Mouse (Mus musculus): ENCODE measurements around the gene Urad. TPM values are rescaled to one million over a fixed set of nuclear protein-coding genes. Genes with fewer than 3 reads are reported as not detected.

Urad gene
- polyA plus RNA-seq, 1 experiment from 2014 or later = 1.7 TPM

- Histone ChIP-seq H3K27me3 (replicated peaks; ENCODE audit: control insufficient read depth, insufficient read depth, low read length) (no peaks in the 10 kb centered on the region), H3K27ac (ENCODE audit: low read depth) (no peak overlapping the region), H3K4me3 (ENCODE audit: low read depth, low read length) (no peak overlapping the region), H3K4me2 (ENCODE audit: low read length) (no peak overlapping the region), H3K36me3 (ENCODE audit: control insufficient read depth, insufficient read depth, low read length) (no peaks in the 10 kb centered on the region), H3K9ac (ENCODE audit: low read length) (no peak overlapping the region), H3K4me1 (replicated peaks; ENCODE audit: control insufficient read depth, insufficient read depth, low read length) (0 out of 2 replicates have a peak, but pooled peaks cover 3% of the 10 kb centered on the region), H3K9me3 (ENCODE audit: control insufficient read depth, low read length) (no peaks in the 10 kb centered on the region)
- DNase-seq (ENCODE audit: low spot score) = no peak
- no peak for ATAC-seq (replicated peaks; ENCODE audit: low FRiP score, low TSS enrichment, low read depth)
- WGBS = 56% methylated on average over 9 of the region's 9 CpGs
These were observed 16.7 kb upstream of the Urad start for GRCm38 (mm10) chr5:147338967-147339366.

GRCm38 (mm10) chr5:147332711-147333110 lies 10.5 kb upstream of the Urad start:
- no peak overlapping the region for H3K27ac ChIP-seq (ENCODE audit: low read depth)

GRCm38 (mm10) chr5:147331547-147331946 lies 9.3 kb upstream of the Urad start:
- Histone ChIP-seq H3K4me2 (ENCODE audit: low read length) (no peak overlapping the region), H3K4me1 (replicated peaks; ENCODE audit: control insufficient read depth, insufficient read depth, low read length) (no peaks in the 10 kb centered on the region), H3K9me3 (ENCODE audit: control insufficient read depth, low read length) (peaks cover 3% of the 10 kb centered on the region; the same call in 1 of the 2 replicates), H3K9ac (ENCODE audit: low read length) (no peak overlapping the region), H3K36me3 (ENCODE audit: control insufficient read depth, insufficient read depth, low read length) (no peaks in the 10 kb centered on the region), H3K4me3 (ENCODE audit: low read depth, low read length) (no peak overlapping the region), H3K27ac (ENCODE audit: low read depth) (no peak overlapping the region), H3K27me3 (replicated peaks; ENCODE audit: control insufficient read depth, insufficient read depth, low read length) (no peaks in the 10 kb centered on the region)
- WGBS = 44% methylated on average over 2 of the region's 2 CpGs
- DNase-seq (ENCODE audit: low spot score) = peak; percentile 75
- ATAC-seq (replicated peaks; ENCODE audit: low FRiP score, low TSS enrichment, low read depth) = no peak

More at GRCm38 (mm10) chr5:147332711-147333110, 10.5 kb upstream of the Urad start:
- no peak overlapping the region for H3K9ac ChIP-seq (ENCODE audit: low read length)
- 28% methylated on average over 7 of the region's 7 CpGs for WGBS
- H3K36me3 ChIP-seq (ENCODE audit: control insufficient read depth, insufficient read depth, low read length) = no peaks in the 10 kb centered on the region
- no peaks in the 10 kb centered on the region for H3K27me3 ChIP-seq (replicated peaks; ENCODE audit: control insufficient read depth, insufficient read depth, low read length)
- H3K4me1 ChIP-seq (replicated peaks; ENCODE audit: control insufficient read depth, insufficient read depth, low read length) = no peaks in the 10 kb centered on the region
- ATAC-seq (replicated peaks; ENCODE audit: low FRiP score, low TSS enrichment, low read depth) (no peak), DNase-seq (ENCODE audit: low spot score) (peak; percentile 50)
- H3K4me2 ChIP-seq (ENCODE audit: low read length) = no peak overlapping the region
- 0 out of 2 replicates have a peak, but pooled peaks cover under 1% of the 10 kb centered on the region for H3K9me3 ChIP-seq (ENCODE audit: control insufficient read depth, low read length)
- H3K4me3 ChIP-seq (ENCODE audit: low read depth, low read length) = no peak overlapping the region

- ATAC-seq (replicated peaks; ENCODE audit: low FRiP score, low TSS enrichment, low read depth) (no peak), DNase-seq (ENCODE audit: low spot score) (no peak)
- H3K36me3 ChIP-seq (ENCODE audit: control insufficient read depth, insufficient read depth, low read length) = no peaks in the 10 kb centered on the region
- no peaks in the 10 kb centered on the region for H3K4me1 ChIP-seq (replicated peaks; ENCODE audit: control insufficient read depth, insufficient read depth, low read length)
- peaks cover 3% of the 10 kb centered on the region; the same call in 1 of the 2 replicates for H3K9me3 ChIP-seq (ENCODE audit: control insufficient read depth, low read length)
- H3K4me3 ChIP-seq (ENCODE audit: low read depth, low read length) = no peak overlapping the region
- 87% methylated on average over 11 of the region's 11 CpGs for WGBS
- no peak overlapping the region for H3K4me2 ChIP-seq (ENCODE audit: low read length)
- H3K27me3 ChIP-seq (replicated peaks; ENCODE audit: control insufficient read depth, insufficient read depth, low read length) = no peaks in the 10 kb centered on the region
- no peak overlapping the region for H3K9ac ChIP-seq (ENCODE audit: low read length)
- H3K27ac ChIP-seq (ENCODE audit: low read depth) = no peak overlapping the region
These were observed 7.7 kb upstream of the Urad start for GRCm38 (mm10) chr5:147329946-147330345.

- H3K9ac ChIP-seq (ENCODE audit: low read length) = no peak overlapping the region
- no peak overlapping the region for H3K27ac ChIP-seq (ENCODE audit: low read depth)
- H3K27me3 ChIP-seq (replicated peaks; ENCODE audit: control insufficient read depth, insufficient read depth, low read length) = 0 out of 2 replicates have a peak, but pooled peaks cover under 1% of the 10 kb centered on the region
- ATAC-seq (replicated peaks; ENCODE audit: low FRiP score, low TSS enrichment, low read depth) (no peak), DNase-seq (ENCODE audit: low spot score) (no peak)
- WGBS = 89% methylated on average over 5 of the region's 5 CpGs
- peaks cover 3% of the 10 kb centered on the region; the same call in 1 of the 2 replicates for H3K9me3 ChIP-seq (ENCODE audit: control insufficient read depth, low read length)
- no peak overlapping the region for H3K4me2 ChIP-seq (ENCODE audit: low read length)
- H3K36me3 ChIP-seq (ENCODE audit: control insufficient read depth, insufficient read depth, low read length) = no peaks in the 10 kb centered on the region
- no peaks in the 10 kb centered on the region for H3K4me1 ChIP-seq (replicated peaks; ENCODE audit: control insufficient read depth, insufficient read depth, low read length)
- no peak overlapping the region for H3K4me3 ChIP-seq (ENCODE audit: low read depth, low read length)
These were observed 5.4 kb upstream of the Urad start for GRCm38 (mm10) chr5:147327636-147328035.

GRCm38 (mm10) chr5:147325931-147326330 lies 3.7 kb upstream of the Urad start:
- H3K9ac ChIP-seq (ENCODE audit: low read length) = no peak overlapping the region
- no peaks in the 10 kb centered on the region for H3K36me3 ChIP-seq (ENCODE audit: control insufficient read depth, insufficient read depth, low read length)
- DNase-seq (ENCODE audit: low spot score) (no peak), ATAC-seq (replicated peaks; ENCODE audit: low FRiP score, low TSS enrichment, low read depth) (no peak)
- H3K27me3 ChIP-seq (replicated peaks; ENCODE audit: control insufficient read depth, insufficient read depth, low read length) = peaks cover 11% of the 10 kb centered on the region; the same call in 1 of the 2 replicates
- H3K27ac ChIP-seq (ENCODE audit: low read depth) = no peak overlapping the region
- H3K4me3 ChIP-seq (ENCODE audit: low read depth, low read length) = no peak overlapping the region
- peaks cover 3% of the 10 kb centered on the region; the same call in 1 of the 2 replicates for H3K9me3 ChIP-seq (ENCODE audit: control insufficient read depth, low read length)
- WGBS = 71% methylated on average over 11 of the region's 11 CpGs
- no peaks in the 10 kb centered on the region for H3K4me1 ChIP-seq (replicated peaks; ENCODE audit: control insufficient read depth, insufficient read depth, low read length)
- H3K4me2 ChIP-seq (ENCODE audit: low read length) = no peak overlapping the region

GRCm38 (mm10) chr5:147323237-147323917 lies 1.1 kb upstream of the Urad start:
- peaks cover 3% of the 10 kb centered on the region; the same call in 1 of the 2 replicates for H3K9me3 ChIP-seq (ENCODE audit: control insufficient read depth, low read length)
- DNase-seq (ENCODE audit: low spot score) (peak; percentile 93), ATAC-seq (replicated peaks; ENCODE audit: low FRiP score, low TSS enrichment, low read depth) (peak; percentile 54; the same call in 1 of the 2 replicates)
- no peak overlapping the region for H3K9ac ChIP-seq (ENCODE audit: low read length)
- no peak overlapping the region for H3K27ac ChIP-seq (ENCODE audit: low read depth)
- H3K36me3 ChIP-seq (ENCODE audit: control insufficient read depth, insufficient read depth, low read length) = no peaks in the 10 kb centered on the region
- H3K27me3 ChIP-seq (replicated peaks; ENCODE audit: control insufficient read depth, insufficient read depth, low read length) = peaks cover 18% of the 10 kb centered on the region
- WGBS = 15% methylated on average over 17 of the region's 17 CpGs
- H3K4me3 ChIP-seq (ENCODE audit: low read depth, low read length) = no peak overlapping the region
- no peak overlapping the region for H3K4me2 ChIP-seq (ENCODE audit: low read length)
- no peaks in the 10 kb centered on the region for H3K4me1 ChIP-seq (replicated peaks; ENCODE audit: control insufficient read depth, insufficient read depth, low read length)

- H3K4me2 ChIP-seq (ENCODE audit: low read length) = no peak overlapping the region
- no peak overlapping the region for H3K4me3 ChIP-seq (ENCODE audit: low read depth, low read length)
- no peaks in the 10 kb centered on the region for H3K4me1 ChIP-seq (replicated peaks; ENCODE audit: control insufficient read depth, insufficient read depth, low read length)
- ATAC-seq (replicated peaks; ENCODE audit: low FRiP score, low TSS enrichment, low read depth) (no peak), DNase-seq (ENCODE audit: low spot score) (peak; percentile 48)
- H3K9me3 ChIP-seq (ENCODE audit: control insufficient read depth, low read length) = no peaks in the 10 kb centered on the region
- peaks cover 54% of the 10 kb centered on the region for H3K27me3 ChIP-seq (replicated peaks; ENCODE audit: control insufficient read depth, insufficient read depth, low read length)
- H3K36me3 ChIP-seq (ENCODE audit: control insufficient read depth, insufficient read depth, low read length) = no peaks in the 10 kb centered on the region
- H3K27ac ChIP-seq (ENCODE audit: low read depth) = no peak overlapping the region
- no peak overlapping the region for H3K9ac ChIP-seq (ENCODE audit: low read length)
These were observed 2.6 kb downstream of the Urad start for GRCm38 (mm10) chr5:147319653-147320052.

GRCm38 (mm10) chr5:147317991-147318390 lies 4.2 kb downstream of the Urad start:
- Histone ChIP-seq H3K27ac (ENCODE audit: low read depth) (no peak overlapping the region), H3K27me3 (replicated peaks; ENCODE audit: control insufficient read depth, insufficient read depth, low read length) (peaks cover 71% of the 10 kb centered on the region), H3K4me2 (ENCODE audit: low read length) (no peak overlapping the region), H3K4me1 (replicated peaks; ENCODE audit: control insufficient read depth, insufficient read depth, low read length) (no peaks in the 10 kb centered on the region), H3K9me3 (ENCODE audit: control insufficient read depth, low read length) (no peaks in the 10 kb centered on the region), H3K36me3 (ENCODE audit: control insufficient read depth, insufficient read depth, low read length) (no peaks in the 10 kb centered on the region), H3K9ac (ENCODE audit: low read length) (no peak overlapping the region), H3K4me3 (ENCODE audit: low read depth, low read length) (no peak overlapping the region)
- ATAC-seq (replicated peaks; ENCODE audit: low FRiP score, low TSS enrichment, low read depth) (no peak), DNase-seq (ENCODE audit: low spot score) (peak; percentile 58)
- 34% methylated on average over 7 of the region's 7 CpGs for WGBS
